Mouse (Mus musculus) kidney, adult 9 months (tissue): ENCODE results near the gene Rc3h2.

Experiments
- DNase-seq: peaks from one replicate; pipeline ENCODE4 v3.0.0; 2022

Rc3h2 gene

DNA sequence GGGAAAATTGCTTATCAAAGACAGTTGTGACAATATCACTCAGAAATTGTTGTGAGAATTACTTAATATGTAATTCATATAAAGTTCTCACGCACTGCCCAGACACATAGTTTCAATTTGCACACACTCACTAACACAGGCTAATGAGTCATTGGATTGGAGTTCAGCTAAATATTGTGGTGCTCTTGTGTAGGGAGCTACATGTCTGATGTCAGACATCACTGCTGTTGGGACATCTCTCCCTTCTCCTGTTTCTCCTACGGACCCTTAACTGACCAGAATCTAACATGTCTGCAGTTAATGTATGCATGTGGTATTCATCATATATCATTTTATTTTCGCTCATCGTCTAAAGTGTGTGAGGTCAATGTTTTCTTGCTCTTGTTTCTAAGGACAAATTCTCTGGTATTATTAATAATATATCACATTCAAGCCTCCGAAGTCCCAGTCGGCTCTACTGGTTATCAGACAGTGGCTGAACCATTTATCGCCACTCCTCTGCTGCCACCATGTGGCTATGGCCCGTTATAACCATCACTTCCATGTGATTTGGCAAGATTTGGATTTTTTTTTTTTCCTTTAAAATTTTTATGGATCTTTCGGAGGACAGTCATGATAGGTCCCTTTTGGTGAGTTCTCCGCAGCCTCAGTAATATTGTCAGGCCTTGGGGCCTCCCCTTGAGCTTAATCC lies 84.1 kb downstream of the Rc3h2 start:
- DNase-seq: peak; percentile 42

DNA sequence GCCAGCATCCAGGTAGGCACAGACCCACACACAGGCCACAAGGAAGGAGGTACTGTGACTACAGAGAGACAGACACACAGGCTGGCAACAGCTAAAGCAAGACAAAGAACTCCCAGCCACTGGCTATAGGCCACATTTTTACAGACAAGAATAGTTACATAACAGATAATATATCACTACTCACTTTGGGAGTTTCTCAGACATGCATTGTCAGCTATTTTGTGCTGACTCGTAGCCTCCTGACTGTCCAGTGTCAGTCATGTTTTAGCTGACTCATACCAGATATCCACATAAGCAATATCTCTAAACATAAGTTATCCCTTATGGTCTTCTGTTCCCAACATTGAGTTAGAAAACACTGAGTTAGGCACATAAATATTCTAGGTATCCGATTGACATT lies 89.4 kb downstream of the Rc3h2 start:
- no peak for DNase-seq

GRCm38 (mm10) chr2:37326215-37326614 lies 96.5 kb downstream of the Rc3h2 start, which contains the start of gene Olfr368:
TSS of gene Olfr368 (plus strand) at chr2:37326515.
- no peak for DNase-seq
